Mouse (Mus musculus) E14TG2a.4 (cell line): ENCODE results near the gene Utp11.

ENCODE experiments used
- CTCF ChIP-seq: conservative IDR thresholded peaks from 2 replicates; pipeline ENCODE4 v1.5.1; 2014; ENCODE audit warnings: low read length
- NANOG ChIP-seq: IDR thresholded peaks from 2 replicates; pipeline ENCODE4 v1.6.1; 2014; ENCODE audit warnings: borderline replicate concordance, low read length, mixed read lengths
- POU5F1 ChIP-seq: IDR thresholded peaks from 2 replicates; pipeline ENCODE4 v1.6.1; 2014; ENCODE audit warnings: low read length, borderline replicate concordance

DNA sequence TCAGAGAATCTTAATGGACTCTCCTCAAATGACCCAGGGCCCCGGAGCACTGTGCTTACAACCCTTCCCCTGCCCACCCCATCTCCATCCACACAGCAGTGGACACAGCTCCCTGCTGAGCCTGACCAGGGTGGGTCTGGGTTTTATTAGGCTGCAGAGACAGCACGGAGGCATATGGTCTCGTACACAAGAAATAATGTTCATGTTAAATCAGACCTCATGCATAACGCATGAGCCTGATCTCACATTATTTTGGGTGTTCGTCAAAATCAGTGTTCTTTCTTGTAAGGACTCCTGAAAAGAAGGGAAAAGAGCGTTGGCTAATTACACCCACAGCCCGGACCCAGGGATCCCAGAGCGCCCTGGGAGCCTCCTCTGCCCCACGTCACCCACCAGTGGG lies 29.2 kb downstream of the Utp11 start:
- no peak for TF ChIP-seq CTCF
- no peak for TF ChIP-seq POU5F1
- no peak for TF ChIP-seq NANOG
